Mouse (Mus musculus) neural tube, embryonic 12.5 days (tissue): Measurements from ENCODE around the gene Polr3c. TPM values are rescaled to one million over a fixed set of nuclear protein-coding genes. Genes with fewer than 3 reads are reported as not detected.
"Not testable (repeated sequence)": the region's sequence is repeated elsewhere in the genome, so short reads cannot be mapped to it uniquely, and the experiment has no call there.

Experiments
- ATAC-seq: fragments of 200-750 bp; cut with Nextera tagmentation; 2 replicates; pipeline ENCODE4 v1.8.0; 2017; ENCODE audit warnings: low read depth, mild to moderate bottlenecking, moderate TSS enrichment, moderate library complexity; ENCODE audit not compliant: low FRiP score
- H3K27ac ChIP-seq: fragments of 300-500 bp; sonication (generic); 2 replicates; pipeline ENCODE4 v1.5.1; 2016
- H3K27me3 ChIP-seq: fragments of 300-500 bp; sonication (generic); replicated peaks from 2 replicates; pipeline ENCODE4 v1.6.1; 2016; ENCODE audit warnings: mild to moderate bottlenecking
- H3K36me3 ChIP-seq: fragments of 300-500 bp; sonication (generic); 2 replicates; pipeline ENCODE4 v1.6.1; 2016; ENCODE audit warnings: mild to moderate bottlenecking
- H3K4me1 ChIP-seq: fragments of 300-500 bp; sonication (generic); 2 replicates; pipeline ENCODE4 v1.6.1; 2016
- H3K4me2 ChIP-seq: fragments of 300-500 bp; sonication (generic); replicated peaks from 2 replicates; pipeline ENCODE4 v1.6.1; 2016; ENCODE audit warnings: mild to moderate bottlenecking
- H3K4me3 ChIP-seq: fragments of 300-500 bp; sonication (generic); 2 replicates; pipeline ENCODE4 v1.5.1; 2016
- H3K9ac ChIP-seq: fragments of 300-500 bp; sonication (generic); 2 replicates; pipeline ENCODE4 v1.6.1; 2016; ENCODE audit warnings: mild to moderate bottlenecking
- H3K9me3 ChIP-seq: fragments of 300-500 bp; sonication (generic); 2 replicates; pipeline ENCODE4 v1.6.1; 2016; ENCODE audit warnings: mild to moderate bottlenecking
- WGBS: fragments of 180-500 bp; shearing (Covaris S2); methylation state at CpG from one replicate; pipeline ENCODE4 v1.1.7; 2016; 5-methylcytosine and 5-hydroxymethylcytosine counted together
- polyA plus RNA-seq: library from polyadenylated mRNA; unstranded; fragments of >200 nt; fragmentation: Nextera tagmentation; extraction: Ambion mirVana; gene quantifications from 2 replicates; pipeline ENCODE4 v1.2.1, GENCODE M21; 2016

Gene Polr3c
- polyA plus RNA-seq, 1 experiment from 2014 or later = 40.3 TPM

- no peak overlapping the region for H3K4me3 ChIP-seq
- H3K4me1 ChIP-seq = peaks cover 8% of the 10 kb centered on the region; the same call in 1 of the 2 replicates
- ATAC-seq = no peak
- no peak overlapping the region for H3K4me2 ChIP-seq
- no peak overlapping the region for H3K27ac ChIP-seq
- H3K9me3 ChIP-seq = no peaks in the 10 kb centered on the region
- no peak overlapping the region for H3K9ac ChIP-seq
- peaks cover 9% of the 10 kb centered on the region; the same call in 1 of the 2 replicates for H3K27me3 ChIP-seq
- no peaks in the 10 kb centered on the region for H3K36me3 ChIP-seq
- WGBS = 87% methylated on average over 11 of the region's 11 CpGs
Measured at GRCm38 (mm10) chr3:96688854-96689253, 38.6 kb downstream of the Polr3c start.

GRCm38 (mm10) chr3:96686057-96686456 is 41.4 kb downstream of the Polr3c start:
- H3K9ac ChIP-seq, H3K9me3 ChIP-seq, H3K27ac ChIP-seq, H3K4me1 ChIP-seq, H3K4me3 ChIP-seq, H3K27me3 ChIP-seq, ATAC-seq, H3K4me2 ChIP-seq, H3K36me3 ChIP-seq: not testable (repeated sequence)
- 93% methylated on average over 5 of the region's 5 CpGs for WGBS

- H3K27me3 ChIP-seq = peaks cover 21% of the 10 kb centered on the region; the same call in 1 of the 2 replicates
- H3K27ac ChIP-seq = no peak overlapping the region
- WGBS = 33% methylated on average over 28 of the region's 28 CpGs
- peak overlapping the region; percentile 52 for H3K4me2 ChIP-seq
- H3K4me3 ChIP-seq = no peak overlapping the region; the same call in 1 of the 2 replicates
- H3K4me1 ChIP-seq = peaks cover 8% of the 10 kb centered on the region; the same call in 1 of the 2 replicates
- no peaks in the 10 kb centered on the region for H3K36me3 ChIP-seq
- no peak overlapping the region for H3K9ac ChIP-seq
- no peaks in the 10 kb centered on the region for H3K9me3 ChIP-seq
- ATAC-seq = no peak
Measured at GRCm38 (mm10) chr3:96684822-96685156, 42.6 kb downstream of the Polr3c start.

- Histone ChIP-seq H3K9ac (no peak overlapping the region), H3K9me3 (no peaks in the 10 kb centered on the region), H3K4me1 (peaks cover 8% of the 10 kb centered on the region; the same call in 1 of the 2 replicates), H3K27ac (no peak overlapping the region), H3K27me3 (peaks cover 23% of the 10 kb centered on the region; the same call in 1 of the 2 replicates), H3K36me3 (no peaks in the 10 kb centered on the region), H3K4me2 (peak overlapping the region; percentile 52), H3K4me3 (no peak overlapping the region)
- no peak for ATAC-seq
- WGBS = 59% methylated on average over 17 of the region's 17 CpGs
Measured at GRCm38 (mm10) chr3:96684151-96684821, 43.1 kb downstream of the Polr3c start.

- H3K27me3 ChIP-seq = peaks cover 23% of the 10 kb centered on the region; the same call in 1 of the 2 replicates
- no peaks in the 10 kb centered on the region for H3K9me3 ChIP-seq
- H3K4me2 ChIP-seq = no peak overlapping the region
- no peak for ATAC-seq
- H3K36me3 ChIP-seq = no peaks in the 10 kb centered on the region
- no peak overlapping the region for H3K4me3 ChIP-seq
- H3K9ac ChIP-seq = no peak overlapping the region
- WGBS = 85% methylated on average over 3 of the region's 3 CpGs
- no peak overlapping the region for H3K27ac ChIP-seq
- H3K4me1 ChIP-seq = peaks cover 8% of the 10 kb centered on the region; the same call in 1 of the 2 replicates
Measured at GRCm38 (mm10) chr3:96683496-96683895, 43.9 kb downstream of the Polr3c start.

- H3K4me2 ChIP-seq = no peak overlapping the region
- H3K9me3 ChIP-seq = no peaks in the 10 kb centered on the region
- no peaks in the 10 kb centered on the region for H3K36me3 ChIP-seq
- peaks cover 8% of the 10 kb centered on the region; the same call in 1 of the 2 replicates for H3K4me1 ChIP-seq
- H3K4me3 ChIP-seq = no peak overlapping the region
- no peak for ATAC-seq
- no peak overlapping the region for H3K27ac ChIP-seq
- no peak overlapping the region for H3K9ac ChIP-seq
- H3K27me3 ChIP-seq = peaks cover 22% of the 10 kb centered on the region; the same call in 1 of the 2 replicates
- 18% methylated on average over 12 of the region's 12 CpGs for WGBS
Measured at GRCm38 (mm10) chr3:96680269-96680956, 47.0 kb downstream of the Polr3c start.

- H3K27me3 ChIP-seq = peaks cover 14% of the 10 kb centered on the region; the same call in 1 of the 2 replicates
- H3K4me2 ChIP-seq = no peak overlapping the region
- H3K36me3 ChIP-seq = no peaks in the 10 kb centered on the region
- 34% methylated on average over 5 of the region's 5 CpGs for WGBS
- no peak overlapping the region for H3K4me3 ChIP-seq
- no peak overlapping the region for H3K27ac ChIP-seq
- H3K9me3 ChIP-seq = no peaks in the 10 kb centered on the region
- no peak for ATAC-seq
- no peak overlapping the region for H3K9ac ChIP-seq
- no peaks in the 10 kb centered on the region for H3K4me1 ChIP-seq
Measured at GRCm38 (mm10) chr3:96679159-96679674, 48.2 kb downstream of the Polr3c start.

- no peak overlapping the region for H3K9ac ChIP-seq
- no peaks in the 10 kb centered on the region for H3K9me3 ChIP-seq
- no peak overlapping the region for H3K4me3 ChIP-seq
- H3K36me3 ChIP-seq = no peaks in the 10 kb centered on the region
- WGBS = 60% methylated on average over 7 of the region's 7 CpGs
- H3K27ac ChIP-seq = no peak overlapping the region
- H3K4me2 ChIP-seq = no peak overlapping the region
- H3K4me1 ChIP-seq = no peaks in the 10 kb centered on the region
- ATAC-seq = no peak
- peaks cover 14% of the 10 kb centered on the region; the same call in 1 of the 2 replicates for H3K27me3 ChIP-seq
Measured at GRCm38 (mm10) chr3:96678456-96678855, 49.0 kb downstream of the Polr3c start.

- H3K27ac ChIP-seq = no peak overlapping the region
- no peaks in the 10 kb centered on the region for H3K9me3 ChIP-seq
Measured at GRCm38 (mm10) chr3:96675690-96676089, 51.7 kb downstream of the Polr3c start.

GRCm38 (mm10) chr3:96675171-96675570 is 52.3 kb downstream of the Polr3c start:
- H3K9ac ChIP-seq = no peak overlapping the region
- no peak overlapping the region for H3K4me3 ChIP-seq
- ATAC-seq = no peak
- peaks cover 14% of the 10 kb centered on the region for H3K27me3 ChIP-seq
- WGBS = 80% methylated on average over 3 of the region's 3 CpGs
- no peak overlapping the region for H3K4me2 ChIP-seq
- H3K27ac ChIP-seq = no peak overlapping the region
- no peaks in the 10 kb centered on the region for H3K36me3 ChIP-seq
- no peaks in the 10 kb centered on the region for H3K4me1 ChIP-seq
- no peaks in the 10 kb centered on the region for H3K9me3 ChIP-seq

More at GRCm38 (mm10) chr3:96675690-96676089, 51.7 kb downstream of the Polr3c start:
- Histone ChIP-seq H3K36me3 (no peaks in the 10 kb centered on the region), H3K27me3 (peaks cover 19% of the 10 kb centered on the region), H3K4me1 (no peaks in the 10 kb centered on the region), H3K9ac (no peak overlapping the region), H3K4me2 (no peak overlapping the region), H3K4me3 (no peak overlapping the region)
- 20% methylated on average over 3 of the region's 3 CpGs for WGBS
- no peak for ATAC-seq

GRCm38 (mm10) chr3:96674442-96674841 is 53.0 kb downstream of the Polr3c start:
- H3K27me3 ChIP-seq = peaks cover 8% of the 10 kb centered on the region
- H3K4me3 ChIP-seq = no peak overlapping the region
- ATAC-seq = no peak
- 58% methylated on average over 8 of the region's 8 CpGs for WGBS
- no peaks in the 10 kb centered on the region for H3K36me3 ChIP-seq
- no peak overlapping the region for H3K9ac ChIP-seq
- peaks cover 4% of the 10 kb centered on the region; the same call in 1 of the 2 replicates for H3K4me1 ChIP-seq
- no peak overlapping the region for H3K27ac ChIP-seq
- no peak overlapping the region for H3K4me2 ChIP-seq
- H3K9me3 ChIP-seq = no peaks in the 10 kb centered on the region

- H3K4me2 ChIP-seq = no peak overlapping the region
- H3K4me3 ChIP-seq = no peak overlapping the region
- no peak overlapping the region for H3K9ac ChIP-seq
- H3K4me1 ChIP-seq = peaks cover 4% of the 10 kb centered on the region; the same call in 1 of the 2 replicates
- H3K36me3 ChIP-seq = no peaks in the 10 kb centered on the region
- no peak for ATAC-seq
- 78% methylated on average over 4 of the region's 4 CpGs for WGBS
- H3K27me3 ChIP-seq = peaks cover 8% of the 10 kb centered on the region
- no peaks in the 10 kb centered on the region for H3K9me3 ChIP-seq
- H3K27ac ChIP-seq = no peak overlapping the region
Measured at GRCm38 (mm10) chr3:96673514-96673913, 53.9 kb downstream of the Polr3c start.
